Mouse (Mus musculus): ENCODE measurements at regions not wholly inside any gene's neighbourhood (a gene's known extent, or its start where the extent isn't known, plus 50 kb on each side); places are given as distances from the start of the nearest gene placed in this dataset.
A peak's percentile ranks its signal among the peaks of the same experiment; 100 is the strongest.
"Not testable (repeated sequence)": the region's sequence is repeated elsewhere in the genome, so short reads cannot be mapped to it uniquely, and the experiment has no call there.

- TF ChIP-seq CTCF (IDR thresholded peaks at IDR 0.05; ENCODE audit: low read depth), result no peak
- Histone ChIP-seq H3K4me3 (ENCODE audit: low read depth, low read length) (no peak overlapping the region), H3K27ac (ENCODE audit: low read depth) (no peak overlapping the region), H3K4me2 (no peak overlapping the region), H3K36me3 (ENCODE audit: insufficient read depth) (no peaks in the 10 kb centered on the region), H3K4me1 (ENCODE audit: insufficient read depth) (no peaks in the 10 kb centered on the region), H3K9me3 (ENCODE audit: low read depth, low read length) (no peaks in the 10 kb centered on the region), H3K9ac (no peak overlapping the region), H3K27me3 (ENCODE audit: insufficient read depth, low read length) (no peaks in the 10 kb centered on the region)
- 35% methylated on average over 7 of the region's 7 CpGs for WGBS
- DNase-seq (no peak), ATAC-seq (ENCODE audit: insufficient read depth) (no peak)
Observed at GRCm38 (mm10) chr1:51566170-51566649, 88.0 kb upstream of the Nabp1 start.

GRCm38 (mm10) chr1:51556616-51557015, 78.4 kb upstream of the Nabp1 start:
- not testable (repeated sequence) for ATAC-seq (ENCODE audit: insufficient read depth); H3K4me2 ChIP-seq; H3K9me3 ChIP-seq (ENCODE audit: low read depth, low read length); H3K27ac ChIP-seq (ENCODE audit: low read depth); H3K27me3 ChIP-seq (ENCODE audit: insufficient read depth, low read length); H3K4me1 ChIP-seq (ENCODE audit: insufficient read depth); H3K36me3 ChIP-seq (ENCODE audit: insufficient read depth); H3K4me3 ChIP-seq (ENCODE audit: low read depth, low read length); H3K9ac ChIP-seq; DNase-seq
- 93% methylated on average over 4 of the region's 4 CpGs for WGBS

- H3K4me2 ChIP-seq, result no peak overlapping the region
- H3K9me3 ChIP-seq (ENCODE audit: low read depth, low read length), result no peaks in the 10 kb centered on the region
- H3K36me3 ChIP-seq (ENCODE audit: insufficient read depth), result no peaks in the 10 kb centered on the region
- no peak overlapping the region for H3K4me3 ChIP-seq (ENCODE audit: low read depth, low read length)
- 51% methylated on average over 6 of the region's 6 CpGs for WGBS
- H3K4me1 ChIP-seq (ENCODE audit: insufficient read depth), result no peaks in the 10 kb centered on the region
- ATAC-seq (ENCODE audit: insufficient read depth) (no peak), DNase-seq (no peak)
- H3K9ac ChIP-seq, result no peak overlapping the region
- TF ChIP-seq CTCF (IDR thresholded peaks at IDR 0.05; ENCODE audit: low read depth), result no peak
- no peak overlapping the region for H3K27ac ChIP-seq (ENCODE audit: low read depth)
- H3K27me3 ChIP-seq (ENCODE audit: insufficient read depth, low read length), result no peaks in the 10 kb centered on the region
Observed at GRCm38 (mm10) chr1:51553738-51554137, 75.5 kb upstream of the Nabp1 start.

- ATAC-seq (ENCODE audit: insufficient read depth), result peak; percentile 74
- 37% methylated on average over 5 of the region's 5 CpGs for WGBS
Observed at GRCm38 (mm10) chr1:51551624-51552023, 73.4 kb upstream of the Nabp1 start.

GRCm38 (mm10) chr1:51542801-51543200, 64.6 kb upstream of the Nabp1 start:
- Histone ChIP-seq H3K9ac (no peak overlapping the region), H3K9me3 (ENCODE audit: low read depth, low read length) (no peaks in the 10 kb centered on the region), H3K27ac (ENCODE audit: low read depth) (no peak overlapping the region), H3K4me1 (ENCODE audit: insufficient read depth) (0 out of 2 replicates have a peak, but pooled peaks cover 3% of the 10 kb centered on the region), H3K27me3 (ENCODE audit: insufficient read depth, low read length) (no peaks in the 10 kb centered on the region), H3K36me3 (ENCODE audit: insufficient read depth) (no peaks in the 10 kb centered on the region), H3K4me2 (no peak overlapping the region), H3K4me3 (ENCODE audit: low read depth, low read length) (no peak overlapping the region)
- no peak for DNase-seq
- no peak for ATAC-seq (ENCODE audit: insufficient read depth)
- WGBS, result 88% methylated on average over 5 of the region's 5 CpGs
- TF ChIP-seq CTCF (IDR thresholded peaks at IDR 0.05; ENCODE audit: low read depth), result no peak

More at GRCm38 (mm10) chr1:51551624-51552023, 73.4 kb upstream of the Nabp1 start:
- H3K9me3 ChIP-seq (ENCODE audit: low read depth, low read length), result no peaks in the 10 kb centered on the region
- no peak overlapping the region for H3K4me3 ChIP-seq (ENCODE audit: low read depth, low read length)
- no peaks in the 10 kb centered on the region for H3K36me3 ChIP-seq (ENCODE audit: insufficient read depth)
- peak; percentile 53 for DNase-seq
- H3K4me1 ChIP-seq (ENCODE audit: insufficient read depth), result no peaks in the 10 kb centered on the region
- no peaks in the 10 kb centered on the region for H3K27me3 ChIP-seq (ENCODE audit: insufficient read depth, low read length)
- no peak overlapping the region for H3K4me2 ChIP-seq
- no peak for TF ChIP-seq CTCF (IDR thresholded peaks at IDR 0.05; ENCODE audit: low read depth)
- H3K9ac ChIP-seq, result no peak overlapping the region
- no peak overlapping the region for H3K27ac ChIP-seq (ENCODE audit: low read depth)

- Histone ChIP-seq H3K4me3 (ENCODE audit: low read depth, low read length) (no peak overlapping the region), H3K36me3 (ENCODE audit: insufficient read depth) (no peaks in the 10 kb centered on the region), H3K27me3 (ENCODE audit: insufficient read depth, low read length) (no peaks in the 10 kb centered on the region), H3K9me3 (ENCODE audit: low read depth, low read length) (no peaks in the 10 kb centered on the region), H3K27ac (ENCODE audit: low read depth) (no peak overlapping the region), H3K4me2 (no peak overlapping the region), H3K9ac (no peak overlapping the region), H3K4me1 (ENCODE audit: insufficient read depth) (0 out of 2 replicates have a peak, but pooled peaks cover 3% of the 10 kb centered on the region)
- ATAC-seq (ENCODE audit: insufficient read depth), result peak; percentile 60; the same call in 1 of the 2 replicates
- 49% methylated on average over 4 of the region's 4 CpGs for WGBS
- TF ChIP-seq CTCF (IDR thresholded peaks at IDR 0.05; ENCODE audit: low read depth), result no peak
- peak; percentile 66 for DNase-seq
Observed at GRCm38 (mm10) chr1:51539634-51540033, 61.4 kb upstream of the Nabp1 start.

GRCm38 (mm10) chr1:51538836-51539235, 60.6 kb upstream of the Nabp1 start:
- Histone ChIP-seq H3K9me3 (ENCODE audit: low read depth, low read length) (no peaks in the 10 kb centered on the region), H3K4me3 (ENCODE audit: low read depth, low read length) (no peak overlapping the region), H3K4me1 (ENCODE audit: insufficient read depth) (0 out of 2 replicates have a peak, but pooled peaks cover 3% of the 10 kb centered on the region), H3K4me2 (no peak overlapping the region), H3K27ac (ENCODE audit: low read depth) (no peak overlapping the region), H3K9ac (no peak overlapping the region), H3K27me3 (ENCODE audit: insufficient read depth, low read length) (no peaks in the 10 kb centered on the region), H3K36me3 (ENCODE audit: insufficient read depth) (no peaks in the 10 kb centered on the region)
- DNase-seq (no peak), ATAC-seq (ENCODE audit: insufficient read depth) (no peak)
- 58% methylated on average over 2 of the region's 2 CpGs for WGBS
- no peak for TF ChIP-seq CTCF (IDR thresholded peaks at IDR 0.05; ENCODE audit: low read depth)
